Mouse (Mus musculus) hindbrain, embryonic 14.5 days (tissue): ENCODE data around the gene Kctd17. TPM values are rescaled to one million over a fixed set of nuclear protein-coding genes. Genes with fewer than 3 reads are reported as not detected.

Experiments used
- ATAC-seq: fragments of 200-750 bp; cut with Nextera tagmentation; 2 replicates; pipeline ENCODE4 v1.8.0; 2017; ENCODE audit warnings: moderate number of reproducible peaks, mild to moderate bottlenecking, moderate TSS enrichment, moderate library complexity; ENCODE audit not compliant: low FRiP score
- DNase-seq: peaks from one replicate; pipeline ENCODE4 v3.0.0-alpha.2; 2015; ENCODE audit warnings: low spot score
- H3K27ac ChIP-seq: fragments of 300-500 bp; sonication (generic); 2 replicates; pipeline ENCODE4 v1.5.1; 2014; ENCODE audit warnings: mild to moderate bottlenecking, moderate library complexity
- H3K27me3 ChIP-seq: fragments of 300-500 bp; sonication (generic); 2 replicates; pipeline ENCODE4 v1.6.1; 2014; ENCODE audit warnings: mild to moderate bottlenecking, low read length, mixed read lengths; ENCODE audit not compliant: control insufficient read depth, insufficient read depth
- H3K36me3 ChIP-seq: fragments of 300-500 bp; sonication (generic); replicated peaks from 2 replicates; pipeline ENCODE4 v1.6.1; 2014; ENCODE audit not compliant: control insufficient read depth, insufficient read depth
- H3K4me1 ChIP-seq: fragments of 300-500 bp; sonication (generic); replicated peaks from 2 replicates; pipeline ENCODE4 v1.6.1; 2014; ENCODE audit warnings: antibody characterized with exemption, low read length, mixed read lengths; ENCODE audit not compliant: control insufficient read depth, insufficient read depth
- H3K4me2 ChIP-seq: fragments of 300-500 bp; sonication (generic); replicated peaks from 2 replicates; pipeline ENCODE4 v1.6.1; 2014; ENCODE audit warnings: mild to moderate bottlenecking, moderate library complexity
- H3K4me3 ChIP-seq: fragments of 300-500 bp; sonication (generic); replicated peaks from 2 replicates; pipeline ENCODE4 v1.5.1; 2014; ENCODE audit warnings: mild to moderate bottlenecking, low read length
- H3K9ac ChIP-seq: fragments of 300-500 bp; sonication (generic); 2 replicates; pipeline ENCODE4 v1.6.1; 2014
- H3K9me3 ChIP-seq: fragments of 300-500 bp; sonication (generic); 2 replicates; pipeline ENCODE4 v1.6.1; 2016; ENCODE audit warnings: low read length; ENCODE audit not compliant: control insufficient read depth
- WGBS: fragments of 180-500 bp; shearing (Covaris S2); extraction: QIAGEN DNeasy Blood & Tissue Kit; methylation state at CpG from one replicate; pipeline ENCODE4 v1.1.7; 2014; 5-methylcytosine and 5-hydroxymethylcytosine counted together
- polyA plus RNA-seq: library from polyadenylated mRNA; unstranded; fragments of >200 nt; fragmentation: Nextera tagmentation; extraction: Ambion mirVana; gene quantifications from 2 replicates; pipeline ENCODE4 v1.2.1, GENCODE M21; 2014

Gene Kctd17
- polyA plus RNA-seq, 1 experiment from 2014 or later = 141 TPM

DNA sequence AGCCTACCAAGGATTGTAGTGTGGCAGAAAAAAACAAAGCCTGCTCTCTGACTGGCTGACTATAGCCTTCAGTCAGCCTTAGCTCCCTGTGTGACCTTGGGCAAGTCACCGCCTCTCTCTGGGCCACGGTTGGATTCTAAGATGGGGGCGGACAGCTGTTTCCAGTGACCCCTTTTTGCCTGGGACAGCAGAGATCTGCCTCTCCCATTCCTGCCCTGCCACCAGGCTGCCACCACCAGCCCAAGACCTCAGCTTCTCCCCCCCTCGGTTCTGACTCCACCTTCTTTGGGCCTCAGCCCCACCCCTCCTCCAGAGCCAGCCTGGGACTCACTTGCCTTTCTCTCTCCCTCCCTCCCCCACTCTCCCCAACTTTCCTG lies 9.6 kb downstream of the Kctd17 start:
- ATAC-seq = no peak
- Histone ChIP-seq H3K9me3 (no peaks in the 10 kb centered on the region), H3K27ac (no peak overlapping the region), H3K27me3 (no peaks in the 10 kb centered on the region), H3K4me1 (peaks cover 14% of the 10 kb centered on the region; the same call in 1 of the 2 replicates), H3K36me3 (peaks cover 28% of the 10 kb centered on the region), H3K4me3 (no peak overlapping the region), H3K4me2 (no peak overlapping the region), H3K9ac (no peak overlapping the region)
- no peak for DNase-seq
- 34% methylated on average over 4 of the region's 4 CpGs for WGBS

DNA sequence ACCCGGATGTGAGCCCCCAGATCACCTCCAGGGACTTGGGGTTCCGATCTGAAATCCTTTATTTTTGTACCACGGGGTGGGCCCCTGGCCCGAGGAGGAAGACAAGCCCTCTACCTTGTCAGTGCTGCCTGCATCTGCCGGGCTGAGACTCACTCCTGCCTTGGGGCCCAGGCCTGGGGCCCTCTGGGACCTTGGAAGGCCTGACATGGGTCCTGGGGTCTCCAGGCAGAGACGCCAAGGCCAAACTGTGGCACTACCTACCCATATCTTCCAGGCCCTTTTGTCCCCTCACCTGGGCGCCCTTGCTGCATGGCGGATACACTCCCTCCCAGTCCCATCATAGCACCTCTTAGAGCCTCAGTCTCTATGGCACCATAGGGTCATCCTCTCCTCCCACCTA lies 10.1 kb downstream of the Kctd17 start:
- ATAC-seq (no peak), DNase-seq (no peak)
- Histone ChIP-seq H3K27ac (no peak overlapping the region), H3K4me3 (no peak overlapping the region), H3K4me1 (peaks cover 14% of the 10 kb centered on the region; the same call in 1 of the 2 replicates), H3K9ac (no peak overlapping the region), H3K36me3 (peaks cover 23% of the 10 kb centered on the region), H3K27me3 (no peaks in the 10 kb centered on the region), H3K9me3 (no peaks in the 10 kb centered on the region), H3K4me2 (no peak overlapping the region)
- WGBS = 57% methylated on average over 8 of the region's 8 CpGs

DNA sequence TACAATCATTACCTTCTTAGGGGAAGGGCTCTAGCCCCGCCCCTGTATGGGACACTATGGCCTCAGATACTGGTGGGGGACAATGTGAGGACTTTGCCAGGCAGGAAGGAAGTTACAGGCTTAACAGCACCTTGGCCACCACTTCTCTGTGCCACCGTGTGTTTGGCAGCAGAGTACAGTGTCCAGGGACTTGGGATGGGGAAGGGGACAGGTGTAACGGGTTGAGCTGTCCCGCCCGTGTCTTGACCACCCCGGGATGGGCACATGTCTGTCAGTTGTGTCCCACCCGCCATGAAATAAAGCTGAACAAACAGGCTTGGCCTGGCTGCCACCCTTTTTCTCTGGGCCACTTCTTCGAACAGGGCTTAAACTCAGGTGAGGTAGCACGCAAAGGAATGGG lies 10.6 kb downstream of the Kctd17 start:
- no peak for DNase-seq
- no peaks in the 10 kb centered on the region for H3K9me3 ChIP-seq
- 67% methylated on average over 9 of the region's 9 CpGs for WGBS
- H3K27me3 ChIP-seq = no peaks in the 10 kb centered on the region
- H3K4me3 ChIP-seq = no peak overlapping the region
- H3K9ac ChIP-seq = no peak overlapping the region
- peaks cover 19% of the 10 kb centered on the region for H3K36me3 ChIP-seq
- no peak overlapping the region for H3K4me2 ChIP-seq
- no peak overlapping the region for H3K27ac ChIP-seq
- no peak for ATAC-seq
- peaks cover 14% of the 10 kb centered on the region; the same call in 1 of the 2 replicates for H3K4me1 ChIP-seq

DNA sequence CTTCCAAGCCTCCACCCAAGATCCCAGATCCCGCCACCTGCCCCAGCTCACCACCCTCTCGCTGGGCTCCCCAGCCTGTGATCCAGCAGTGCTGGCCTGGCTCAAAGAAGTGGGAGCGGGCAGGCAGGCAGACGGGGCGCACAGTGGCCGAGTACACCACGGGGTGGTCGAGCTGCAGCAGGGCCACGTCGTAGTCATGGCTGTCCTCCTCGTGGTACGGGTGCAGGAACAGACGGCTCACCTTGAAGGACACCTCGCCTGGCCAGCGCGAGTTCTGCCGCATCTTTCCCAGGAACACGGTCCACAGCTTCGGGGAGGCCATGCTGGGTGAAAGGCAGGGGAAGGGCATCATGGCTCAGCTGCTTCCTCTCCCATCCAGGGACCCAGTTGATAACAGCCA lies 13.9 kb downstream of the Kctd17 start:
- peaks cover 1% of the 10 kb centered on the region; the same call in 1 of the 2 replicates for H3K4me1 ChIP-seq

DNA sequence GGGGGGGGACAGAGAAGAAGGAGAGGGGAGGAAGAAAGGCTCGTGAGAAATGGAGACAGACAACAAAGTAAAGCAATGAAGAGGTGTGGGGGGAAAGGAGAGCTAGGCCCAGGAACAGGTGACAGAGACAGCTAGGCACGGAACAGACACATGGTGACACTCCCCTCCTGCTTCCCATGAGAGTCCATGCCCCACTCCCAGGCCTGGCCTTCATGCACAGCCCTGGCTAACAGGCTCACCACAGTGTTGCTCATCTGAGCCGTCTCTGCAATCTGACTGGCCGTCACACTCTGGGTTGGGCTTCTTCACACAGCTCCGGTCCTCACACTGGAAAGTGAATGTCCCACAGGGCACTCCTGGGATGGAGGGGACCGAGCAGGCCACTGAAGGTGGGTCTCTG lies 15.5 kb downstream of the Kctd17 start:
- Histone ChIP-seq H3K27me3 (no peaks in the 10 kb centered on the region), H3K9ac (no peak overlapping the region), H3K4me3 (no peak overlapping the region), H3K27ac (no peak overlapping the region), H3K4me2 (no peak overlapping the region), H3K36me3 (no peaks in the 10 kb centered on the region), H3K9me3 (no peaks in the 10 kb centered on the region), H3K4me1 (0 out of 2 replicates have a peak, but pooled peaks cover 3% of the 10 kb centered on the region)
- DNase-seq (no peak), ATAC-seq (no peak)
- WGBS = 43% methylated on average over 6 of the region's 6 CpGs

More for the DNA sequence above, 13.9 kb downstream of the Kctd17 start:
- 90% methylated on average over 19 of the region's 19 CpGs for WGBS
- DNase-seq (no peak), ATAC-seq (no peak)
- H3K9me3 ChIP-seq = no peaks in the 10 kb centered on the region
- H3K4me3 ChIP-seq = no peak overlapping the region
- no peak overlapping the region for H3K4me2 ChIP-seq
- H3K9ac ChIP-seq = no peak overlapping the region
- H3K36me3 ChIP-seq = no peaks in the 10 kb centered on the region
- no peaks in the 10 kb centered on the region for H3K27me3 ChIP-seq
- H3K27ac ChIP-seq = no peak overlapping the region

DNA sequence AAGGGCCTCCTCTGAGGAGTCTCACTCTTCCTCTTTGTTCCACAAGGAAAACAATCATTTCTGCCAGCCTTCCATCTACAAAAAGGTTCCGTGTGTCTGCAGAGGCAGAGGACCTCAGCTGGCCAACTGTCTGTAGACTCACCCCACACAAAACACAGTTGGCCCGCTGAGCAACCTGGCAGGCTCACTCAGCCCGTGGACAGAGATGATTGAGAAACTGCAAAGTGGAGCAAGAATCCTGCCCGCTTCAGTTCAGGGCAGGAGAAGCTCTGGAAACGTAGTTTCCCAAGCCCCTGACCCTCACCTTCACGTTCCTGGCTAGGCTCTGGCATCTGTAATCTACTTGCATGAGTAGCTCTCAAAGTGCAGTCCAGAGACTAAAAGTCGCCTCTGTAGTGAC lies 18.8 kb downstream of the Kctd17 start:
- Histone ChIP-seq H3K36me3 (no peaks in the 10 kb centered on the region), H3K4me2 (no peak overlapping the region), H3K9me3 (no peaks in the 10 kb centered on the region), H3K4me3 (no peak overlapping the region), H3K4me1 (0 out of 2 replicates have a peak, but pooled peaks cover 6% of the 10 kb centered on the region), H3K9ac (no peak overlapping the region), H3K27me3 (no peaks in the 10 kb centered on the region), H3K27ac (no peak overlapping the region)
- 49% methylated on average over 7 of the region's 7 CpGs for WGBS
- DNase-seq (no peak), ATAC-seq (no peak)

DNA sequence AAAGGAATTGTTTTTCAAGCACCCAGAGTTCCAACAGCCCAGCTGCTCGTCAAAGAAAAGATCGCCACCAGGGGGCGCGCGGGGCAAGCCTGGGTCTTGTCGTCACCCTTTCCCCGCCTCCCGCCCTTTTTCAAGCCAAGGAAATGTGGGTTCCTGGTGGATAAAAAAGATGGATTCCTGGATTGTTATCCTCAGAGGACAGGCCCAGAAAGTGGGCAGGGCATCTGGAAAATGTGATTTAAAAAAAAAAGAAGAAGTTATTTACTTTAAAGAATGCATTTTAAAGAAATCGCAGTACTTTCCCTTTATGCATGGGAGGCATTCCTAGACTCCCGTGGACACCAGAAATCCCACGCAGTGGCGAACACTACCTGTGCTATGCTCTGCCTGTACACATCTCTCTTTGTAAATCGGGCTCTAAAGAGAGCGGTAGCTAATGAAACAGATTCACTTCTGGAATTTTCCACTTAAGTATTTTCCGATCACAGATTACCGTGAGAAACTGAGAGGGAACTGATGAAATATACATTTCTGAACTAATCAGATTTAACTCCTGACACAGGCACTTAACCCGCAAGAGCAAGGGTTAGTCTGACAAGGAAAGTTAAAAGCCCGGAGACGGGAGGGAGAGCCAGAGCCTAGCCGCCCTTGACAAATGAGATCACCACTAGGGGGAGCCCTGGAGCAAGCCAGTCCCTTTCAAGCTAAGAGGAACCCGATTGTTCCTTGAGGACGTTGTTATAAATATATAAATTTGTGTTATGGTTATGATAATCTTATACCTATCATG lies 19.6 kb downstream of the Kctd17 start:
- under 1% methylated on average over 22 of the region's 22 CpGs for WGBS
- Histone ChIP-seq H3K4me2 (peak overlapping the region; percentile 63), H3K9ac (peak overlapping the region; percentile 54), H3K27ac (peak overlapping the region; percentile 81), H3K36me3 (no peaks in the 10 kb centered on the region), H3K4me1 (0 out of 2 replicates have a peak, but pooled peaks cover 6% of the 10 kb centered on the region), H3K4me3 (peak overlapping the region; percentile 21), H3K9me3 (no peaks in the 10 kb centered on the region), H3K27me3 (no peaks in the 10 kb centered on the region)
- DNase-seq = peak; percentile 97
- ATAC-seq = peak; percentile 62; the same call in 1 of the 2 replicates

DNA sequence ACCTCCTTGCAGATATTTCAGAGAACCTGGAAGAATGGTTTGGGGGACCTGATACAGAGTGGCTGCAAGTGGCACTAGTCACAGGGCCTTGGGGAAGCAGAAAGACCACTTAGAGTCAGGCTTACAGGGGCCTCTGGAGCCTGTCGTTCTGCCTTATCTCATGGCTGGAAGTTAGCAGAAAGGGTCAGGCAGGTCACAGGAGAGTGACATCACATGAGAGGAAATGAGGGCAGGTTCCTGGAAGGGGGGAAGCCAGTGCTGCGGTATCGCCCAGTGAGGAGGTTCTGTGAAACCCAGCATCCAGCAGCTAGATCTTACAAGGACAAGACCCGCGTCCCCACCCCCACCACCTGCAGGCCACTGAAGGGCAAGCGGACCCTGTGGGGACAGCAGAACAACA lies 20.8 kb downstream of the Kctd17 start:
- 75% methylated on average over 6 of the region's 6 CpGs for WGBS
- Histone ChIP-seq H3K9ac (no peak overlapping the region), H3K4me2 (no peak overlapping the region), H3K27me3 (no peaks in the 10 kb centered on the region), H3K27ac (no peak overlapping the region), H3K36me3 (no peaks in the 10 kb centered on the region), H3K4me1 (0 out of 2 replicates have a peak, but pooled peaks cover 6% of the 10 kb centered on the region), H3K4me3 (no peak overlapping the region), H3K9me3 (no peaks in the 10 kb centered on the region)
- ATAC-seq = no peak
- DNase-seq = no peak

DNA sequence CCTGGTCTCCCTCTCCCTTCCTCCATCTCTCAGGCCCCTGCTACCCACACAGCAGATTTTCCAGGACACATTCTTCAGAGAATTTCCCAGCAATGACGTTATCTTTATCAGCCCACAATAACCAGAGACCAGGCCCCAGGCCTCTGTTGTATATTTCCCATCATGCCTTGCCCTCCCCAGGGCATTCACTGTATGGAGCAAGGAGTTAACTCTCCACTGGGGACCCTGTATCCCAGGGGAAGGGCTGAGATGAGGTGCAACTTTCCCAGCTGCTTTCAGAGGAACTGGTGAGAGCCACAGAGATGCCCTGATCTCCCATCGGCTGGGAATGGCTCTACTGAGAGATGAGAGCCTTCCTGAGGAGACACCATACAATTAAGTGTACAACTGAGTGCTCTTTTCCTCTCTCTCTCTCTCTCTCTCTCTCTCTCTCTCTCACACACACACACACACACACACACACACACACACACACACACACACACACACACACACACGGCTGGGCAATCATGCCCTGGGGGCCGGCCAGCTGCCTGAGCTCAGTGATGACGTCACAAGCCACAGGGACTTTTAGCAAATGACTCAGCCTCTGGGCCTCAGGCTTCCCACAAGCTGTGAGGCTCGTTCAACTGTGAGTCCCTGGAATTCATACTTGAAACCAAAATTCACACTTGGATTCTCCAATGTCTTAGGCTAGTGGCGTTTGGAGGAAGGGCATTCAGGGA lies 21.5 kb downstream of the Kctd17 start:
- H3K4me3 ChIP-seq = no peak overlapping the region
- no peaks in the 10 kb centered on the region for H3K9me3 ChIP-seq
- WGBS = 35% methylated on average over 7 of the region's 7 CpGs
- H3K4me1 ChIP-seq = 0 out of 2 replicates have a peak, but pooled peaks cover 6% of the 10 kb centered on the region
- ATAC-seq = no peak
- H3K27ac ChIP-seq = 0 out of 2 replicates have a peak overlapping the region, but pooled peaks have one; percentile 38
- H3K9ac ChIP-seq = no peak overlapping the region
- no peak overlapping the region for H3K4me2 ChIP-seq
- H3K36me3 ChIP-seq = no peaks in the 10 kb centered on the region
- DNase-seq = peak; percentile 45
- H3K27me3 ChIP-seq = no peaks in the 10 kb centered on the region
